Mouse (Mus musculus): ENCODE data around the gene Gm16381.
"Not testable (repeated sequence)": the region's sequence is repeated elsewhere in the genome, so short reads cannot be mapped to it uniquely, and the experiment has no call there.

Gene Gm16381

DNA sequence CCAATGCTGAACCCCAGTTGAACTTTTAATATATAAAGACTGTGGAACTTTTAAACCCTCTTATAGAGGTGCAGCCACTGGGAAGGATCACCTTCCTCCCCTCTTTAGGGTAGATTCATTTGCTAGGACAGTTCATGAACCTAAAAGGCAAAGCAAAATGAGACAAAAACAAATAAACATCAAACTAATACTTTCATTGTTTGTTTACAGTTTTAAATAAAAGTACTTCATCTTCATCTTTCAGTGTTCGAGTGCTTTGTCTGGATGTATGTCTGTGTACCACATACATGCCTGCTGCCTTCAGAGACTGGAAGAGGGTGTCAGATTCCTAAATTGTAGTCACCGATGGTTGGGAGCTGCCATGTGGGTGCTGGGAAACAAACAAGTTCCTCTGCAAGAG is at the start of gene Gm16381:
Gene Gm16381, minus strand, starts transcription at position 101 of the 400 bp plus-strand sequence.
- not testable (repeated sequence) for DNase-seq

DNA sequence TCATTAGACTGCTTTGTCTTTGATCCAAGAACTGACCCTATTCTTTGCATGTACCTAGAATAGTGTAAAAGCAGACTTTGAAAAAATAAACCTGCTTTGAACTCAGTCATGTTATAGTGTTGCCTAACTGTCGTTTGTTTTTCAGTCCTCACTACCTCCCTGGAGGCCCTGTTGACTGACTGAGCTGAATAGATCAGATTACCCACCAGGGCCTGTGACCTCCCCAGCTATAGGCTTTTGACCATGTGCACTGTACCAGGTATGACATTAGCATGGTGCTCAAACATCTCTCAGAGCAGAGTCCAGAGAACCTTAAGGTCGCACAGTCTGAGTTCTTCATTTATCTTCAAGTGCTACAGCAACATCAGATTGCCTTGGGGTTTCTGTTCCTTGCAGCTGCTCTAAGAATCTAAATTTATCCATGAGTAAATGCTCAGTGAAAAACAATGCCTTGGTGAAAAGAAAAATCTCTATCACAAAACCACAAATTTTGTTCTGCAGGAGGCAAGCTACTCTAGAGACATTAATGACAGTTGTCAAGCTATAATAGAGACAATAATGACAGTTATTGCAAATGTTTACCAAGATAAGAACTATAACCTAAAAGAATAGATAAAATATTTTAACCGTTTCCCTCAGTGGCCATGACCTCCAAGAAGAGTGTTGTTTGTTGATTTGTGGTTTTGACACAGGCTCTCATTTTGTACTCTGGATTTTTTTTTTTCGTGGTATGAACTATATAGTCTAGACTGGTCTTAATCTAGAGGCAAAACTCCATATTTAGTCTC is 8.7 kb upstream of the Gm16381 start:
- DNase-seq: not testable (repeated sequence)

DNA sequence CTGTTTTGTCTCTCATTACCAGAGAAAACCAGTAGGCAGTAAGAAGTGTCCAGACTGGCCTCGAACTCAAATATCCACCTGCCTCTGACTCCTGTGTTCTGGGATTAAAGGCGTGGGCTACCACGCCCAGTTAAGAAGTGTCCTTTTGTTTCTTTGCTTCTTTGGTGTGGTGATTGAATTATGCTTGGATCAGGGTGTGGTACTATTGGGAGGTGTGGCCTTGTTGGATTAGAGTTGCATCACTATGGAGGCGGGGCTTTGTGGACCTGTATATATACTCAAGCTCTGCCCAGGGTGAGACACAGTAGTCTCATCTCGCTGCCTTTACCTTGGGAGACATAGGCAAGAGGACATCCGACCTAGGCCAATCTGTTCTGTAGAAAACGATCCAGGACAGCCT is 25.9 kb downstream of the Gm16381 start, which contains the start of gene Gm4027:
Gene Gm4027, plus strand, starts transcription at position 301 of the 400 bp plus-strand sequence.
- DNase-seq: not testable (repeated sequence)

DNA sequence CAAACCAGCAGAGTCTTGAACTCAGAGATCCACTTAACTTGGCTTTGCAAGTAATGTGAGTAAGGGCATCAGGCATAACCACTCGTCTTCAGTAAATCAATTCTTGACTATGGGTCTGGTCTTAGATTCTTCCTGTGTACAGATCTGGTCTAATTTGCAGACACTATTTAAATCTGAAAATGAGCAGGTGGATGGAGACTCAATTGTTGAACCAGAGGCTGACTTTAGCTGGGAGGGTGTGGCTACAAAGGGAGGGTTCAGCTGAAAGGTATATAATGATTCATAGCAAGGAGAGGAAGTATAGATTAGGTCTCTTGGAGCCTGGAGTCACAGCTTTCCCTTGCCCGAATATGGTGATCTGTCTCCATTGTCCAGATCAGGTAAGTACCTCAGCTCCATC is 42.0 kb downstream of the Gm16381 start, which contains the start of gene Oog1:
Gene Oog1, plus strand, starts transcription at position 301 of the 400 bp plus-strand sequence.
- not testable (repeated sequence) for DNase-seq

DNA sequence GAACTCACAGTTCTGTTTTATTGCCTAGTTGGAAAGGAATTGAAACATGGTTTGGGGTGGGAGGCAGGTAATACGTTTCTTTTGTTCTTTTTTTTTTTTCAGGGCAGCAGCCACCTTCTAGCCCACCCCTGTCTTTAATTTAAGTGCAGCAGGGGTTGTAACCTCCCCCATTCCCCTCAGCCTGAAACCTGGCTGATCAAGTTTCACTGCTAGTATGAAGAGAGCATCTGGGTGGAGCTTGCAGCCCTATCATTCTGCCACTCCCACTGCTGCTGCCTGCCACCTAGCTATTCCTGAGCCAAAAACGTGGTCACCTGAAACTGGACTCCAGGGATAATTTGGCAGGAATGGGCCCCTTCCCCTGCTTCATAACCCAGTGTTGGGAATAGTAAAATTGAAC is 43.0 kb downstream of the Gm16381 start:
- not testable (repeated sequence) for DNase-seq
